Mouse (Mus musculus) CH12.LX (cell line): ENCODE measurements around the gene Pgm5.

Source experiments
- CTCF ChIP-seq, 2 experiments: IDR thresholded peaks in 1 of 2; conservative IDR thresholded peaks in 1 of 2; 2 replicates each; pipeline ENCODE4 v1.5.1; 2011 to 2012; ENCODE audit warnings: low read depth in 2 of 2, low read length in 2 of 2, improper control_type of control experiment in 1 of 2, inconsistent platforms in 1 of 2, mild to moderate bottlenecking in 1 of 2, moderate library complexity in 1 of 2
- E2F4 ChIP-seq: IDR thresholded peaks from 2 replicates; pipeline ENCODE4 v1.6.1; 2011; ENCODE audit warnings: low read depth, low read length, improper control_type of control experiment; ENCODE audit not compliant: insufficient replicate concordance
- EP300 ChIP-seq: IDR thresholded peaks from 2 replicates; pipeline ENCODE4 v1.6.1; 2011; ENCODE audit warnings: low read length, improper control_type of control experiment
- POLR2A ChIP-seq: IDR thresholded peaks from 2 replicates; pipeline ENCODE4 v1.6.1; 2011; ENCODE audit warnings: low read depth, mild to moderate bottlenecking, improper control_type of control experiment, low read length
- RAD21 ChIP-seq: IDR thresholded peaks from 2 replicates; pipeline ENCODE4 v1.6.1; 2011; ENCODE audit warnings: low read depth, mild to moderate bottlenecking, low read length, improper control_type of control experiment, moderate library complexity
- RCOR1 ChIP-seq: conservative IDR thresholded peaks from 2 replicates; pipeline ENCODE4 v1.6.1; 2012; ENCODE audit warnings: low read depth, mild to moderate bottlenecking, inconsistent platforms, low read length, improper control_type of control experiment
- SMC3 ChIP-seq: IDR thresholded peaks from 2 replicates; pipeline ENCODE4 v1.6.1; 2011; ENCODE audit warnings: low read depth, low read length, improper control_type of control experiment
- TBP ChIP-seq: conservative IDR thresholded peaks from 2 replicates; pipeline ENCODE4 v1.6.1; 2011; ENCODE audit warnings: low read depth, low read length, improper control_type of control experiment
- TCF12 ChIP-seq: IDR thresholded peaks from 2 replicates; pipeline ENCODE4 v1.6.1; 2014; ENCODE audit warnings: low read depth, mild to moderate bottlenecking, inconsistent platforms, low read length, improper control_type of control experiment
- USF1 ChIP-seq: IDR thresholded peaks from 2 replicates; pipeline ENCODE4 v1.6.1; 2014; ENCODE audit warnings: low read depth, mild to moderate bottlenecking, inconsistent platforms, low read length, improper control_type of control experiment
- USF2 ChIP-seq: conservative IDR thresholded peaks from 2 replicates; pipeline ENCODE4 v1.6.1; 2011; ENCODE audit warnings: low read depth, low read length, improper control_type of control experiment
- ZKSCAN1 ChIP-seq: IDR thresholded peaks from 2 replicates; pipeline ENCODE4 v1.6.1; 2012; ENCODE audit warnings: low read depth, inconsistent platforms, low read length, improper control_type of control experiment, borderline replicate concordance

GRCm38 (mm10) chr19:24901666-24902065 lies 40.0 kb upstream of the Pgm5 start:
- TF ChIP-seq POLR2A (no peak), RAD21 (no peak), TCF12 (no peak), USF2 (no peak), USF1 (no peak), RCOR1 (no peak), E2F4 (no peak), TBP (no peak), ZKSCAN1 (no peak), EP300 (no peak), CTCF (conservative IDR thresholded peaks at IDR 0.05 in 1 of 2, IDR thresholded peaks at IDR 0.05 in 1 of 2; ENCODE audit: low read depth in 2 of 2, low read length in 2 of 2) (no peak), SMC3 (no peak)
